ENCODE assay signal across 8 mouse cellular contexts in the genomic region with DNA sequence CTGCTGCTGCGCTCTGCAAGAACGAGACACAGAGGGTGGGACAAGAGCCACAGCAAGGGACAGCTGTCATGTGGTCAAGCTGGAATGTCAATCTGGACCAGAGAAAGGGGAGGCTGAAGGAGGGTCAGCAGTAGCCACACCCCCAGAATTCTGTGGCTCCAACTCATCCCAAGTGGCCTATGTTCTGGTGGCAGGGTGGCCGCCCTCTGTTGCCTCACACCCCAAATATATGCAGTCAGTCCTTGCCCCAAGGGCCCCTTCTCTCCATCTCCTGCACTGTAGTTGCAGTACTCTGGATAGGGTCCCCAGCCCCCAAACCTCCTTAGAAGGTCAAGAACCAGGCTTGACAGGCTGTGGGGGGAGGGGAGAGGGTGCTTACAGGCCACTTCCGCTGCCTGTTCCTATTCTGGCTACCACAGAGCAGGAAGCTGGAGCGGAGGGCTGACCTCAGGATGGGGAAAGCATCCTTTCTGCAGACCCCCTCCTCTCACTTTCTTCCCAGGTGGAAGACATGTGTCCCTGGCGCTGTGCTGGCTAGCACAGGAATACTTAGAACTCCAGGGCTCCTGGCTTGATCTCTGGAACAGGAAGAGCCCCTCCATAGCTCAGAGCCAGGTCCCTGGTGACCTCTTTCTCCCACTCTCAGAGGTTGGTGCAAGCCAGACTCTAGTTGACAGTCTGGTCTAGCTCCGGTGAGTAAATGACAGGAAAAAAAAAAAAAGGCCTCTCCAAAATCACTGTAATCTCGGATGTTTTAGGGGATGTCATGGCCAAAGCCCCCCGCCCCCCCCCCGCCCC. TPM values are rescaled to one million over a fixed set of nuclear protein-coding genes. Genes with fewer than 3 reads are reported as not detected.
DNase-seq lines count a peak whose midpoint lies in the region; ATAC-seq lines count a peak whose summit lies in the region.

No protein-coding gene starts in this region.

- ATAC-seq in limb, embryonic 11.5 days (ENCODE audit: insufficient number of reproducible peaks, low FRiP score, low TSS enrichment, low read depth): no peak
- no peak for ATAC-seq in midbrain, embryonic 16.5 days

- H3K9me3 ChIP-seq in limb, embryonic 11.5 days (ENCODE audit: control insufficient read depth, low read length): no peaks in the 10 kb centered on the region
- no peaks in the 10 kb centered on the region for H3K9me3 ChIP-seq in midbrain, embryonic 16.5 days (replicated peaks; ENCODE audit: control insufficient read depth, low read length, poor library complexity, severe bottlenecking)

- peak overlapping the region; percentile 32; the same call in 1 of the 2 replicates for H3K9ac ChIP-seq in limb, embryonic 11.5 days (ENCODE audit: low read length)
- H3K9ac ChIP-seq in midbrain, embryonic 16.5 days (ENCODE audit: low read depth, low read length): peak overlapping the region; percentile 10

- DNase-seq in cerebellum, postnatal 10 days: peak; percentile 68 to 80
- no peak for DNase-seq in cerebellum, postnatal 36 days
- DNase-seq in embryo, embryonic 11 days: peak; percentile 81
- peak; percentile 56 for DNase-seq in heart, postnatal 4 days
- DNase-seq in limb, embryonic 11.5 days (ENCODE audit: low spot score): peak; percentile 72
- DNase-seq in spleen, postnatal 4 days (ENCODE audit: low spot score in 2 of 2): no peak
- DNase-seq in adipocyte (ENCODE audit: low spot score): no peak

- H3K4me3 ChIP-seq in limb, embryonic 11.5 days (ENCODE audit: low read depth, low read length): peak overlapping the region; percentile 5; the same call in 1 of the 2 replicates
- H3K4me3 ChIP-seq in midbrain, embryonic 16.5 days (ENCODE audit: low read depth, low read length): peak overlapping the region; percentile 13

- H3K27me3 ChIP-seq in limb, embryonic 11.5 days (ENCODE audit: control insufficient read depth, insufficient read depth, low read length): 0 out of 2 replicates have a peak, but pooled peaks cover 2% of the 10 kb centered on the region
- no peaks in the 10 kb centered on the region for H3K27me3 ChIP-seq in midbrain, embryonic 16.5 days (ENCODE audit: control insufficient read depth, insufficient read depth, low read depth, low read length)

- peak overlapping the region; percentile 88 for H3K27ac ChIP-seq in limb, embryonic 11.5 days (replicated peaks; ENCODE audit: low read depth, low read length)
- H3K27ac ChIP-seq in midbrain, embryonic 16.5 days (ENCODE audit: low read length): peak overlapping the region; percentile 85

- H3K36me3 ChIP-seq in limb, embryonic 11.5 days (ENCODE audit: control insufficient read depth, insufficient read depth, low read length): peaks cover 22% of the 10 kb centered on the region
- peaks cover 6% of the 10 kb centered on the region; the same call in 1 of the 2 replicates for H3K36me3 ChIP-seq in midbrain, embryonic 16.5 days (ENCODE audit: control insufficient read depth, insufficient read depth, low read length)

- H3K4me2 ChIP-seq in limb, embryonic 11.5 days (ENCODE audit: low read depth, severe bottlenecking): peak overlapping the region; percentile 42
- H3K4me2 ChIP-seq in midbrain, embryonic 16.5 days (ENCODE audit: low read length): peak overlapping the region; percentile 51

- peaks cover 47% of the 10 kb centered on the region for H3K4me1 ChIP-seq in limb, embryonic 11.5 days (ENCODE audit: control insufficient read depth, insufficient read depth, low read length)
- H3K4me1 ChIP-seq in midbrain, embryonic 16.5 days (ENCODE audit: control insufficient read depth, insufficient read depth, low read length): peaks cover 36% of the 10 kb centered on the region

- WGBS in limb, embryonic 11.5 days: 15% methylated on average over 10 of the region's 10 CpGs
- 17% methylated on average over 8 of the region's 10 CpGs for WGBS in midbrain, embryonic 16.5 days

RNA-seq across cellular contexts. Expression of a gene that starts 6.5 kb away (rescaled TPM):
- 10 to 100 TPM; 38.9 to 41.6 TPM for total RNA-seq in heart, postnatal 4 days (2021)
- 100 and 114 TPM in 2 replicates for polyA plus RNA-seq in limb, embryonic 11.5 days (2014; fragmentation: Nextera tagmentation; extraction: Ambion mirVana)
- polyA plus RNA-seq in midbrain, embryonic 16.5 days (2015; fragmentation: Nextera tagmentation; extraction: Ambion mirVana): 155 and 171 TPM in 2 replicates

RNA-seq across cellular contexts. Expression of a gene that starts 8.0 kb away (rescaled TPM):
- total RNA-seq in heart, postnatal 4 days (2021): 10 to 100 TPM; 73.8 to 78.5 TPM
- 167 and 177 TPM in 2 replicates for polyA plus RNA-seq in limb, embryonic 11.5 days (2014; fragmentation: Nextera tagmentation; extraction: Ambion mirVana)
- 151 and 173 TPM in 2 replicates for polyA plus RNA-seq in midbrain, embryonic 16.5 days (2015; fragmentation: Nextera tagmentation; extraction: Ambion mirVana)

RNA-seq across cellular contexts. Expression of a gene that starts 15.3 kb away (rescaled TPM):
- 1 to 10 TPM; 1.1 to 1.5 TPM for total RNA-seq in heart, postnatal 4 days (2021)
- 0.57 TPM in 2 replicates for polyA plus RNA-seq in limb, embryonic 11.5 days (2014; fragmentation: Nextera tagmentation; extraction: Ambion mirVana)
- 0.64 and 0.97 TPM in 2 replicates for polyA plus RNA-seq in midbrain, embryonic 16.5 days (2015; fragmentation: Nextera tagmentation; extraction: Ambion mirVana)

RNA-seq across cellular contexts. Expression of a gene that starts 31.6 kb away (rescaled TPM):
- 1 to 10 TPM; 2.7 to 3.5 TPM for total RNA-seq in heart, postnatal 4 days (2021)
- 0.15 TPM in 1 of 2 replicates, not detected in the other for polyA plus RNA-seq in limb, embryonic 11.5 days (2014; fragmentation: Nextera tagmentation; extraction: Ambion mirVana)
- 0.35 and 0.39 TPM in 2 replicates for polyA plus RNA-seq in midbrain, embryonic 16.5 days (2015; fragmentation: Nextera tagmentation; extraction: Ambion mirVana)

RNA-seq across cellular contexts. Expression of a gene that starts 59.5 kb away (rescaled TPM):
- 10 to 100 TPM; 32.2 to 38.4 TPM for total RNA-seq in heart, postnatal 4 days (2021)
- polyA plus RNA-seq in limb, embryonic 11.5 days (2014; fragmentation: Nextera tagmentation; extraction: Ambion mirVana): 48.9 and 59.4 TPM in 2 replicates
- 67.2 and 69.7 TPM in 2 replicates for polyA plus RNA-seq in midbrain, embryonic 16.5 days (2015; fragmentation: Nextera tagmentation; extraction: Ambion mirVana)

Comparison
In these comparisons a context has a peak if more than half of its experiments do, and no peak if none do; other contexts are left out.
1. DNase-seq: peak in cerebellum, postnatal 10 days (2 of 2), embryo, embryonic 11 days (single experiment), heart, postnatal 4 days (single experiment) and limb, embryonic 11.5 days (single experiment); none in cerebellum, postnatal 36 days (0 of 2), spleen, postnatal 4 days (0 of 2) and adipocyte (single experiment).